ENCODE assay signal across 12 mouse cellular contexts in genomic region chr3:53477468-53477867, GRCm38 (mm10). TPM values are rescaled to one million over a fixed set of nuclear protein-coding genes. Genes with fewer than 3 reads are reported as not detected.
DNase-seq lines count a peak whose midpoint lies in the region; ATAC-seq and TF ChIP-seq lines count a peak whose summit lies in the region.
"Had no signal": no experiment of that assay in that cellular context is flagged by ENCODE, and none has a peak within 500 bp of the region (broad histone marks: within the 10 kb centered on the region; RNA-seq: fewer than 3 reads in every experiment).

No protein-coding gene starts in this region.

- H3K9ac ChIP-seq in intestine, postnatal 0 days (ENCODE audit: low read depth, low read length), result no peak overlapping the region
- H3K9ac ChIP-seq: midbrain, embryonic 15.5 days; stomach, embryonic 15.5 days had no signal

- intact Hi-C loops in left cerebral cortex, postnatal 4 days (cut with DNase I), result no loop called here

- H3K36me3 ChIP-seq in intestine, postnatal 0 days (ENCODE audit: control insufficient read depth, insufficient read depth), result peaks cover 82% of the 10 kb centered on the region

- no peak for TF ChIP-seq POLR2A in cerebellum, adult 2 months (IDR thresholded peaks at IDR 0.05; ENCODE audit: borderline replicate concordance, insufficient read depth, low read length)

- no peak overlapping the region for H3K4me3 ChIP-seq in cerebellum, adult 2 months (replicated peaks; ENCODE audit: insufficient read depth, low read depth, low read length)
- no peak overlapping the region for H3K4me3 ChIP-seq in intestine, postnatal 0 days (ENCODE audit: low read depth, low read length)
- H3K4me3 ChIP-seq: midbrain, embryonic 15.5 days; stomach, embryonic 15.5 days had no signal

- peaks cover 10% of the 10 kb centered on the region for H3K4me1 ChIP-seq in cerebellum, adult 2 months (ENCODE audit: control insufficient read depth, insufficient read depth, low read length)
- H3K4me1 ChIP-seq in intestine, postnatal 0 days (replicated peaks; ENCODE audit: control insufficient read depth, insufficient read depth, low read length), result no peaks in the 10 kb centered on the region
- H3K4me1 ChIP-seq: midbrain, embryonic 15.5 days; stomach, embryonic 15.5 days had no signal

- H3K27ac ChIP-seq in cerebellum, adult 2 months (ENCODE audit: insufficient read depth, low read length), result no peak overlapping the region
- H3K27ac ChIP-seq in intestine, postnatal 0 days (ENCODE audit: low read depth, low read length), result no peak overlapping the region
- H3K27ac ChIP-seq: midbrain, embryonic 15.5 days; stomach, embryonic 15.5 days had no signal

- peak; percentile 79 for DNase-seq in left cerebral cortex, postnatal 4 days
- DNase-seq in left cerebral cortex, adult 8-10 months (ENCODE audit: low spot score in 2 of 2), result no peak
- peak; percentile 54 to 58 for DNase-seq in cerebellum, adult 2 months
- DNase-seq in gastrocnemius, adult 8-10 months (ENCODE audit: low spot score in 2 of 2), result peak; percentile 24 to 54
- DNase-seq in kidney, postnatal 10 days, result peak; percentile 68
- DNase-seq in natural killer cell, adult 2 months (ENCODE audit: low spot score in 2 of 2), result no peak
- no peak for DNase-seq in thymus, postnatal 25 days
- DNase-seq: lung, adult 18-20 months had no signal

- no peak overlapping the region for H3K4me2 ChIP-seq in intestine, postnatal 0 days (replicated peaks; ENCODE audit: low read depth)
- H3K4me2 ChIP-seq: midbrain, embryonic 15.5 days; stomach, embryonic 15.5 days had no signal

- 8% methylated on average over 17 of the region's 17 CpGs for WGBS in cerebellum, adult 2 months
- WGBS in intestine, postnatal 0 days, result 89% methylated on average over 17 of the region's 17 CpGs

- ATAC-seq in intestine, postnatal 0 days, result no peak
- ATAC-seq: midbrain, embryonic 15.5 days had no signal

- TF ChIP-seq CTCF in cerebellum, adult 2 months (IDR thresholded peaks at IDR 0.05; ENCODE audit: borderline replicate concordance, insufficient read depth, low read depth, low read length), result no peak
- TF ChIP-seq CTCF in intestine, postnatal 0 days (IDR thresholded peaks at IDR 0.05; ENCODE audit: low read depth), result no peak

- H3K9me3 ChIP-seq in intestine, postnatal 0 days (ENCODE audit: control insufficient read depth), result no peaks in the 10 kb centered on the region
- H3K9me3 ChIP-seq: midbrain, embryonic 15.5 days; stomach, embryonic 15.5 days had no signal

- no peaks in the 10 kb centered on the region for H3K27me3 ChIP-seq in cerebellum, adult 2 months (ENCODE audit: control insufficient read depth, insufficient read depth, low read length)
- no peaks in the 10 kb centered on the region for H3K27me3 ChIP-seq in intestine, postnatal 0 days (replicated peaks; ENCODE audit: control insufficient read depth, insufficient read depth, low read length)
- H3K27me3 ChIP-seq: midbrain, embryonic 15.5 days; stomach, embryonic 15.5 days had no signal

RNA-seq across cellular contexts. Expression of gene Stoml3, which starts 11.0 kb away (rescaled TPM):
- not detected for total RNA-seq in left cerebral cortex, postnatal 4 days (2021)
- under 1 TPM; 0.41 to 0.99 (median 0.53) TPM for total RNA-seq in left cerebral cortex, adult 8-10 months (2022)
- 0.52 and 0.93 TPM in 2 replicates for polyA plus RNA-seq in cerebellum, adult 2 months (2012; rRNA removed)
- total RNA-seq in gastrocnemius, adult 8-10 months (2022), result not detected
- polyA plus RNA-seq in intestine, postnatal 0 days (2015; fragmentation: Nextera tagmentation; extraction: Ambion mirVana), result not detected in 2 replicates
- total RNA-seq: left cerebral cortex, adult 18-20 months had no signal
- polyA plus RNA-seq: midbrain, embryonic 15.5 days had no signal

RNA-seq across cellular contexts. Expression of gene Proser1, which starts 14.0 kb away (rescaled TPM):
- 10 to 100 TPM; 30.2 to 30.3 TPM for total RNA-seq in left cerebral cortex, postnatal 4 days (2021)
- 10 to 100 TPM; 18.0 to 20.6 (median 19.4) TPM for total RNA-seq in left cerebral cortex, adult 8-10 months (2022)
- polyA plus RNA-seq in cerebellum, adult 2 months (2012; rRNA removed), result 21.2 and 21.9 TPM in 2 replicates
- 1 to 10 TPM; 4.1 to 6.6 (median 5.1) TPM for total RNA-seq in gastrocnemius, adult 8-10 months (2022)
- 8.9 and 9.7 TPM in 2 replicates for polyA plus RNA-seq in intestine, postnatal 0 days (2015; fragmentation: Nextera tagmentation; extraction: Ambion mirVana)

RNA-seq across cellular contexts. Expression of gene Nhlrc3, which starts 14.3 kb away (rescaled TPM):
- total RNA-seq in left cerebral cortex, postnatal 4 days (2021), result 10 to 100 TPM; 14.0 to 14.5 TPM
- 10 to 100 TPM in 3 of 4 experiments, 1 to 10 TPM in 1; 9.6 to 12.8 (median 12.1) TPM for total RNA-seq in left cerebral cortex, adult 8-10 months (2022)
- polyA plus RNA-seq in cerebellum, adult 2 months (2012; rRNA removed), result 7.9 and 8.1 TPM in 2 replicates
- total RNA-seq in gastrocnemius, adult 8-10 months (2022), result 1 to 10 TPM; 1.5 to 2.9 (median 2.4) TPM
- 21.0 and 22.8 TPM in 2 replicates for polyA plus RNA-seq in intestine, postnatal 0 days (2015; fragmentation: Nextera tagmentation; extraction: Ambion mirVana)

Comparison
In these comparisons a context has a peak if more than half of its experiments do, and no peak if none do; other contexts are left out.
1. DNase-seq: peak in left cerebral cortex, postnatal 4 days (single experiment), cerebellum, adult 2 months (2 of 2), gastrocnemius, adult 8-10 months (2 of 2) and kidney, postnatal 10 days (single experiment); none in left cerebral cortex, adult 8-10 months (0 of 2), natural killer cell, adult 2 months (0 of 2) and thymus, postnatal 25 days (single experiment).